Mouse (Mus musculus): ENCODE measurements around the gene Acad8. TPM values are rescaled to one million over a fixed set of nuclear protein-coding genes. Genes with fewer than 3 reads are reported as not detected.

Gene Acad8
- total RNA-seq, 2 experiments from 2014 or later = 28.6 to 29.5 TPM

- DNase-seq (ENCODE audit: low spot score) = no peak
Observed at GRCm38 (mm10) chr9:26985668-26986277, 13.6 kb downstream of the Acad8 start.

GRCm38 (mm10) chr9:26985090-26985613 lies 14.2 kb downstream of the Acad8 start:
- DNase-seq (ENCODE audit: low spot score) = no peak

GRCm38 (mm10) chr9:26978776-26979175 lies 20.6 kb downstream of the Acad8 start:
- DNase-seq (ENCODE audit: low spot score) = no peak

- no peak for DNase-seq (ENCODE audit: low spot score)
Observed at GRCm38 (mm10) chr9:26977754-26978153, 21.6 kb downstream of the Acad8 start.

- DNase-seq (ENCODE audit: low spot score) = no peak
Observed at GRCm38 (mm10) chr9:26947790-26948189, 51.6 kb downstream of the Acad8 start.

GRCm38 (mm10) chr9:26924146-26924545 lies 75.2 kb downstream of the Acad8 start:
- no peak for DNase-seq (ENCODE audit: low spot score)

Other genes starting within 250 kb of the Acad8 start
- 1 to 10 TPM; 3.1 to 4.6 TPM for gene Glb1l2, start 193.1 kb downstream of the Acad8 start, total RNA-seq (2021)
- not detected for gene Glb1l3, start 138.7 kb downstream of the Acad8 start, total RNA-seq (2021)
- not detected for gene Gm1110, start 76.5 kb downstream of the Acad8 start, total RNA-seq (2021)
- gene Thyn1, start 144 bp upstream of the Acad8 start, total RNA-seq (2021) = 10 to 100 TPM; 21.1 to 21.9 TPM
- 10 to 100 TPM; 22.9 to 25.4 TPM for gene Vps26b, start 30.5 kb upstream of the Acad8 start, total RNA-seq (2021)
- gene Ncapd3, start 30.6 kb upstream of the Acad8 start, total RNA-seq (2021) = 1 to 10 TPM; 5.7 to 5.8 TPM
- gene Jam3, start 155.9 kb upstream of the Acad8 start, total RNA-seq (2021) = 1 to 10 TPM; 5.0 to 9.2 TPM

All from gastrocnemius, adult 18-20 months (tissue).